Mouse (Mus musculus) spleen, adult 2 months (tissue): Measurements from ENCODE around the gene Fam217b.

ENCODE experiments used
- CTCF ChIP-seq: fragments of 200-500 bp; IDR thresholded peaks from 2 replicates; pipeline ENCODE4 v1.5.1; 2011; ENCODE audit warnings: mild to moderate bottlenecking, inconsistent platforms; ENCODE audit not compliant: insufficient read depth, insufficient read length, insufficient replicate concordance; ENCODE audit errors: extremely low read depth
- POLR2A ChIP-seq: fragments of 200-500 bp; IDR thresholded peaks from 2 replicates; pipeline ENCODE4 v1.6.1; 2011; ENCODE audit warnings: low read depth, low read length, inconsistent platforms

GRCm38 (mm10) chr2:178412598-178412997 lies 1.7 kb upstream of the Fam217b start:
- TF ChIP-seq CTCF (no peak), POLR2A (no peak)
